Mouse (Mus musculus) frontal cortex, adult 2 months (tissue): Measurements from ENCODE around the gene Esyt2. TPM values are rescaled to one million over a fixed set of nuclear protein-coding genes. Genes with fewer than 3 reads are reported as not detected.

Experiments used
- DNase-seq, 2 experiments: peaks; one replicate each; pipeline ENCODE4 v3.0.0; 2022; ENCODE audit warnings: low spot score in 1 of 2; ENCODE audit errors: extremely low spot score in 1 of 2
- polyA plus RNA-seq: library from polyadenylated mRNA; depleted of rRNA; stranded (reverse); fragments of >200 nt; gene quantifications from 2 replicates; pipeline ENCODE4 v1.2.3, GENCODE M21; 2012

The Esyt2 gene
- polyA plus RNA-seq, 1 experiment = 21.2 TPM

DNA sequence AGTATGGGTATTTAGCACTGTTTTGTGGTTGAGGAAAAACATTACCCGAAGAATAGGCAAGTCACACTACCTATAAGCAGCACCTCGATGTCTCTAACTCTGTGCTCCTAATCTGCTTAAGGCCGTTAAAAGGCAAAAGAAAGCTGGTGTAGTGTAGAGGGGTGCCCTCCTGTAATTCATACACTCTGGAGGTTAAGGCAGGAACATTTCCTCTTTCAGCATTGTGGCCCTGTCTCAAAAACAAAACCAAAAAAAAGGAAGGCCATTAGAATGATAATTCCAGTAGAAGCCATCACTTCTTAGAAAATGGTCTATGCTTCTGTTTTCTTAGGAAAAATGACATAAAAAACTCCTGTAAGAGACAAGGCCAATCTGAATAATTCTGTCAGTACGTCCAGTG lies 70.0 kb downstream of the Esyt2 start:
- DNase-seq = no peak

DNA sequence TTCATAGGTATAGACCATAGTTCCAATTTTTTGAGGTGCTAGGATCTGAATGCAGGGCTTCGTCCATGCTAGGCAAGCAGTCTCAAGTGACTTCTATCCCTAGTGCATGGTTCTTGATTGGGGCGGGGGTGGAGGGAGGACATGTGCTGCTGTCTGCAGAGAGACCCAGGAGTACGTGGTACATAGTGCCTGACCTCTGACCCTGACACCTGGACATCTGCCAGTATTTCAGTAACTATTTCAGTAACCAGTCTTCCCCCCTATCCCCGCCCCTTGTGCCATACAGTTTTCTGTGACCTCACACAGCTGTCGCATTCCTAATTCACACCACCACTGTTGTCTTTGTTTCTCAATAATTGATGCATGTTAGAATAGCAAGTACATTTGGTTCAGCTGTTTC lies 71.4 kb downstream of the Esyt2 start:
- no peak for DNase-seq

DNA sequence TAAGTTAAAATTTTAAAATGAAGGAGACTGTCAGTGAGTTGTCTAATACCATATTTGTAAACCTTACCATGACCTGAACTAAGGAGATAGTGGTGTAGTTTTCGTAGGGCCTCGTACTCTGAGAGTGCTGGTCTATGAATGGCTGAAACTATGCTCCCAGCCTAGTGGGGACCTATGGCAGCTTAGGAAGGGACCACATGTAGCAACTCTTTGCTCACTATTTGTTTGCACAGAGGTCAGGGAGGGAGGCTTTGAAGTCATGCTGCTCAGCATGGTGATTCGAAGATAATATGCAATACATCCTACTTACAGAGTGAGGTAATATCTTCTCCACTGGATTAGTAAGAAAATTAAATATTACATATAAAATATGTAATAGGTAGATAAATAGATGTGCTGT lies 73.7 kb downstream of the Esyt2 start:
- no peak for DNase-seq

DNA sequence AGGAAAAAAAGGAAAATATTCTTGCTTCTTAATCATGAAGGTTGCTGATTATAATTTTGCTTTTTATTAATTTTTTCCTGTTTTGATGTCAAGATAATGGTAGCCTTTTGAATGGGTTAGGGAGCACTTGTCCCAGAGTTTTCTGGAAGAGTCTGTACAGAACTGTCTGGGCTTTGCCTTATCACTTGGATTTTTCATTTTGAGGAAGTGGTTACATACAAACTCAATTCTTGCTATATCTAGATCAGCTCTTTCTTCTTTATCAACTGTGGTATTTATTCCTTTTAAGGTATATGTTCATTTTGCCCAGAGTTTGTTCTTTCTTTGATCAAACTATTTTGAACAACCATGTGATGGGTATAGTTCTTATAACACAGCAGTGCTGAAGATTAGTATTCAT lies 81.1 kb downstream of the Esyt2 start:
- no peak for DNase-seq

DNA sequence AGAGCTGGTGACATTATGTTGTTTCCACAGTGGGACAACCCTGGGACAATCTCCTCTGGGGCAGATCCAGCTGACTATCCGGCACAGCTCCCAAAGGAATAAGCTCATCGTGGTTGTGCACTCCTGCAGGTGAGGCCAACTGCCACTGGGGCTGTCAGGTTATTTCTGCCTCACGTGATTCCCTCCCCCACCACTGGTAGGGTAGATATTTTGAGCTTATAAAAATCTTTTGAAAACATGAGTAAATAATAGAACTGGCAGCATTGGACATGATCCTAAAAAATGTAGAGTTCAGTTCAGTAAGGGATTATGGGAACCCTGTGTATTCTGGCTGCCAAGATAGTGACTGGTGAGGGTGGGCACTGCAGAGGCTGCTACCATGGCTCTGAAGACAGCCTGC lies 85.9 kb downstream of the Esyt2 start:
- no peak for DNase-seq

DNA sequence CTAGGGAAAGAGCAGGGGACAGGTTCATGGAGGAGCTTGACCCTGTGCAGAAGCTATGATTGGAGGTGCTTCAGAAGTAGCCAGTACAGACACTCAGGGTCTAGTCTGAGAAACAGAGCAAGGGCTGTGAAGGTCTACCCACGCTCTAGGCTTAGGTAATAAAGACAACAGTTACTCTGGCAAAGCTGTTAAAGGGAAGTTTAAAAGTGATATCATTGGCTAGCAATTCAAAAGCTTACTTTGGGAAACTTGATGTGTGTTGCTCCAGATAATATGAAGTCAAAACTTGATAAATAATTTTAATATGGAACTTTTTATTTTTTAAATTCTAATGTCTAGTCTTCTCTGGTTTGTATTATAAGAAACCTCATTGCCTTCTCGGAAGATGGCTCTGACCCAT lies 86.3 kb downstream of the Esyt2 start:
- no peak for DNase-seq

DNA sequence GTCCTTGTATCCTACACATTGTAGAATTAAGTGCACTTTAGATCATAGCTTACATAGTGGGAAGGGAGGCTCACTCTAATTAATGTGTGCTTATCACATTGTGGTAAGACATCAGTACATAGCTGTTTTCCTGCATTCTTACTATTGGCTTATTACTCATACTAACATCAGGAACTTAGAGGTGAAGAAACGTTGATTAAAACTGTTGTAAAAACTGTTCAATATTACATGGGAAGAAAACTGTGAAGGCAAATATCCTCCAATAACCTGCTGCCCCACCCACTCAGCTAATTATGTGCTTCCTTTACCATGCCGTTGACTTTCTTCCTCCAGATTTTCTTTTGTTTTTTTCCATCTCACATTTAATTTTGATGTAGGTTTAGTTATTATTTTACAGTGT lies 87.9 kb downstream of the Esyt2 start:
- DNase-seq = no peak

DNA sequence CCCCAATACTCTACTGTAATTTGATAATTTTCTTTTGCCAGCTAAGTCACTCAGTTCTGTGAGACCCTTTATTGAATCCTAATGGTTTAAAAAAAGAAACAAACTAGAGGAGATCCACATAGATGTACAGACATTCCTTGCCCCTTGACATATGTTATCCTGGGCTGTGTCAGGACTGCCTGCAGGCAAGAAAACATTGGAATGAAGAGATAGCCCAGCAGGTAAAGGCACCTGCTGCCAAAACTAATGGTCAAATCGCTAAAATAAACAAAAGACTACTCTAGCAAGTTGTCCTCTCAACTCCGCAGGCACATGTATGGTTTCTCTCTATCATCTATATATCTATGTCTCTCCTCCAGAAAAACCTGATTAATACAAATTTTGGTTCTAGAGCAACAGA lies 102.1 kb downstream of the Esyt2 start:
- no peak for DNase-seq

DNA sequence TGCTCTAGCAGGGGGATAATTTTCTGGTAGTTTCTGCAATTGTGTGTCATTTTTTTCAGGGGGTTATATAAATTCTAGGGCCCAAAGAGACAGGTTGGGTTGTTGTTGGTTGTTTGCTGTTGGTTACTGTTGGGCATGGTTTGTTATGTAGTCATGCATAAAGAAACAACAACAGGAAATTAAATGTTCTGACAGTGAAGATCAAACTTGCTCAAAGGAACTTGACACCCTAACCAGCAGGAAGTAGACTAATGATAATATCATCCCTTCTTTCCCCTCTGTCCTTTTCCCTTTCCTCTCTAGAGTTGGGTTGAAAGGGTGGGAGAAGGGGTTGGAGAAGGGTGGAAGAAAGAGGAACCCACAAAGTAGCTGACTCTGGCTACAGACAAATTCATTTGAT lies 103.0 kb downstream of the Esyt2 start:
- no peak for DNase-seq

DNA sequence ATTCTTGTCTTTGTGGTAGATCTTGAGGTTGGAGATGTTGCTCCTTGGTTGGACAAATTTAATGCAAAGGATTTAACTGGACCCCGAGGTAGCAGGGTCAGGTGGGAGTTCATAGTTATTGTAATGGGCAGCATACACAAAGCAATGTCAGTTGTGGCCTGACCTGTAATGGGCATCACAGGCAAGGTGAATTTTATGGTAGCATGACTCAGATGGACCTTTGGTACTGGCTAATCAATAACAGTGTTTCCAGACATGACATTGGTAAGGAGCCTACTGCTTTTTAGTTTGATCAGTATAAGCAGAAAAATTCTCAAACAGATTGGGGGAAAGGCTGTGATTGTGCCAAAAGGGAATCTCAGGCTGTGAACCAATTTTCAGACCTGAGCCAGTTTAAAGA lies 105.8 kb downstream of the Esyt2 start:
- DNase-seq = no peak

DNA sequence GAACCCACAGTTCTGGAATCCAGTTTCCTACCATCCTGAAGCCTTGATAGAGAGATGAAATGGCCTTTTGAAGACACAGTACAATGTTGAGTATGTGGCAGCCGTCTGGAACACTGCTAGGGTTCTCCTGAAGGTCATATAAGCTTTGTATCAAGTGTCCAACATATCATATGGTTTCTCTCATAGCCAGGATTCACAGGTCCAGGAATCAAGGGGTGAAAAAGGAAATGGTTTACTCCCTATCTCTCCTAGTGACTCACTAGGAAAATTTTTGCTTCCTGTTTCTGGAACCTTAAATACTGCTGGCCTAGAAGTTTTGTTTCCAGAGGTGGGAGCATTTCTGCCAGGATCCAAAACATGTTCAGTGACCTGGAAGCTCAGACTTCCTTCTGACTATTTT lies 108.9 kb downstream of the Esyt2 start:
- no peak for DNase-seq

DNA sequence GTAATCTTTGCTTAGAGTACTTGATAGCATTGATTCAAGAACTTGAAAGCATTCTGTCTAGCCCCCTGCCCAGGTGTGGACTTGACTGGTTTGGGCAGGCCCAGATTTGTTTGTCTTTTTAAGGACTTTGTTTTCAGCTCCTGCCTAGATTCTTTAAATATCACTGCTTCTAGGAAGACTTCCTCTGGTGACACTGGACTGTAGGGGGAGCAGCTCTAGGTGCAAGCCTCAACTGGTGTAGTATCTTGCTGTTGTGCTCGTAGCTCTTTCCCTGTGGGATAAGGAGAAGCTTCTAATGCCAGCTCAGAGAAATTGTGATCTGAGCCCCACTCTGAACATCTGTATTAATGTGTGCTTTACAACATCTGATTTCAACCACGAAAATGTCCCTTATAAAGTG lies 113.3 kb downstream of the Esyt2 start:
- DNase-seq = no peak

DNA sequence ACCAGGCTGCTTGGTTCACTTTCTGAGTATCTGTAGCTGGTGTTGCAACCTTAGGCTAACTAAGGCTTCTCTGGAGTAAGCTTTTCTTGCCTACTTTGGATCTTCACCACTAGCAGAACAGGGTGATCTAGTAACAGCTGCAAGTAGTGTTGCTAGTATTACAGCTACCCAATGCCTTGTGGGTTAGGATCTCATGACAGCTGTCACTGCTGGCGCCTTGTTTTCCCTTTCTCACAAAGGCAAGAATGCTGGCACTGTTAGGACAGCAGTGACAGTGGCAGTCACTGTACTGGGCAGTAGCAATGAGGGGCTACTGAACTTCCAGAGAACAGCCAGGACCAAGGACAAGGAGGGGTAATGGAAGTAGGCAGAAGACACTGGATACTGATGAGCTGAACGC lies 114.3 kb downstream of the Esyt2 start:
- no peak for DNase-seq

DNA sequence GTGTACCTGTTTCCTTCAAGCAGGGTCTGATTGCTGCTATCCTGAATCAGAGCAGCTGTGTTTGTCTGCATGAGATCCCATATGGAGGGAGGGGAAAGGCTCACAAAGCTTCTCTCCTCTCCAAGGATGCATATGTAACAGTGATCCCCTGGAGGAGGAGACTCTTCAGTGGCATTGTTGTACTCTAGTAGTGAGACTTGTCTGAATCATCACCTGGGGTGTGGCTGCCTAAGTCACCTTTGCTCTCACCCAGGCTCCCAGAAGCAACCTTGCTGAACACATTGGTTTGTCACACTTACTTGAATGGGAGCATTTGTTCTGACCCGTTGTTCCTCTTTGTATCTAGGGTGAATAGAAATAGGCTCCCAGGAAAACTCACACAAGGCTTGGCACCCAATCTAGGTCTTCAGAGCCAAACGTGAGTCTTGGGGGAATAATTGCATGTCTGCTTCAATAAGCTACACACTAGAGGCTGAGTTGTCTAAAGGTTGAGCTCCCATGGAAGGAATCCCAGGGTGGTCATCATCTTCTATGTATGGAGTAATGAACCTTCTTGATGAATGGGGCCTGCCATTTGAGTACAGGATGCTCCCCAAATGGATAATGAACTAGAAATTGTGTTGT lies 115.2 kb downstream of the Esyt2 start:
- DNase-seq = no peak

DNA sequence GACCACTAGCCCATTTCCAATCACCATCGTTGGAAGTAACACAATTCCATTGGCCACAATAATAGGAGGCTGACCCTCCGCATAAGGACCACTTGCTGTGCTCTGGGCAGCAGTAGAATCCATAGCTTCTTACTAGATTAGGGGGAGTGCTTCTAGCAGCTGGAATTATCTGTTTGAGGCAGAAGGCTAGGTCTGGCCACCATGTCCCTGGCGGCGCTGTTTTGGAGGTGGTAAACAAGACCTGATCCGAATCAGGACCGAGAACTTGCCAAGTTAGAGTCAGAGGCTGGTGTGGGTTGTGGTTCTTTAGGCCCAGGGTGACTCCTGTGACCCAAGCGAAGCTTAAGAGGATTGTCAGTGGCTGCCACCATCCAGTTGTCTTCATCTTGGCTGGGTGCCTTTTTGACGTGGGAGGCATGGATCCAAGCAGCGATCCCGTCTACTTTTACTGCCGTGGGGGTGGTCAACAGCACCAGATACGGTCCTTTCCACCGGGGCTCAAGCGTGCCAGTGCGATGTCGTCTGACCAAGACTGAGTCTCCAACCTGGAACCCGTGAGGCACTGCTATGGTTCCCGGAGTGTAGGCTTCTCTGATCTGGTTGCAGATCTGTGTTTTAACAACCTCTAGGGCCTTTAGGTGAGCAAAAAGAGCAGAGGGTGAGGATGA lies 123.2 kb downstream of the Esyt2 start:
- DNase-seq = peak in 1 of 2 experiments; percentile 21

DNA sequence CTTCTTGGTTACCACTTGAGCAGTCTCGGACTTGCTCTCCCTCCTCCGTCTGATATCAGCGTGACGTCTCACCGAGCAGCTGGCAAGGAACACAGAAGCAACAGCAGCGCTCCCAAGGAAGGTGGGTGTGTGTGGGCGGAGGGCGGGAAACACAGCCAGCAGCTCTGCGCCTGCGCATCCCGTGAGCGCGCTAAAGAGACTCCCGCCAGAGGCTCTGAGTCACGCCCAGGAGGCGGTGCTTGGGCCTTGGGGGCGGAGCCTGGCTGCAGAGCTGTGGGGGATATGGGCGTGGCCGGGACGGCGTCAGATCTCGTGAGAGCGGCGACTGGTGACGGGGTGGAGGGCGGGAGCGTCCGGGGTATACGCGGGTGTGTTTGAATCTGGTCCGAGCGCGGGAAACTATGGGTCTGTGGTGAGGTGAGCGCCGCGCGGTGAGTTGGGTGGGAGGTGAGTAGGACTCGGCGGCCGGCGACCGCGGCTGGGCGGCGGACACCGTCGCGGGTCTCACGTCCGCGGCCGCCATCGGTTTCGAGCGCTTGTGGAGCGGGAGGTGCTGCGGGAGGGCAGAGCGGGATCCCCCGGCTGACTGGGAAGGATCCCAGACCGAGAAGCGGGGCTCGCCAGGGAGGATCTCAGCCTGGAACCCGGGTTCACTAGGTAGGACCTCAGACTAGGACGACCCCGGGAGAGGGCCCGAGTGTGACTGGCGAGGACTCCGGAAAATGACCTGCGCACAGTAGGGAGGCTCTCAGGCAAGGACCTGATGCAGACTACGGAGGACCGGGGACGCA lies 124.2 kb downstream of the Esyt2 start, which contains the start of gene Ncapg2:
Ncapg2 (plus strand) TSS at position 358 of the 791 bp plus-strand sequence.
- peak; percentile 94 to 99 for DNase-seq

DNA sequence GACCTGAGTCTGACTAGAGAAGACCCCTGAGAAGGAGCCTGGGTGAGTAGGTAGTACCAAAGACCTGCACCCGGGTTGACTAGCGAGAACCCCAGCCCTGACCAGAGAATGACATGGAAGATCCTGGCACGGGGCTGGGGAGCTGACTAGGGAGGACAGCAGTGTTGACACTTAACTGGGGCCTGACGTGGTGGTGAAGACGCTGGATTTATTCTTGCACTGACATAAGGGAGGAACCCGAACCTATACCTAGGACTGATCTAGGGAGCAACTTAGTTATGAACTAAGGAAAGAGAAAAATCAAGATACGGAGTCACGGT lies 124.8 kb downstream of the Esyt2 start:
- no peak for DNase-seq

DNA sequence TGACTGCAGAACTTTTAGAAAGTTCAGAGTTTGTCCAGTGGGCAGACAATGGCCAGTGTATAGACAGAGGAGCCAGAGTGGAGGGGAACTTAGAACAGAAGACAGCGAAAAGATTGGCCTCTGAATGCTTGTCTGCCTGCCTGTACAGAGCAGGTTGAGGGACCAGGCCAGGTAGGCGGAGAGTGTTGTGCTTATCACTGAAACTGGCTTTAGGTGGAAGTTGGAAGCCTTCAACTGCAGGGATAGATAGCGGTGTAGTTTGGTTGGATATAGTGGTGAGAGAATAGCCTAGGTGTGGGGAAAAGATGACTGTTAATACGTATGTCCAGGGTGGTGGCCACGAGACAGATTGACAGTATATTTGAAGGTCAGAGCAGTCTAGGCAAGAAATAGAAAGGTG lies 126.9 kb downstream of the Esyt2 start:
- DNase-seq = no peak

DNA sequence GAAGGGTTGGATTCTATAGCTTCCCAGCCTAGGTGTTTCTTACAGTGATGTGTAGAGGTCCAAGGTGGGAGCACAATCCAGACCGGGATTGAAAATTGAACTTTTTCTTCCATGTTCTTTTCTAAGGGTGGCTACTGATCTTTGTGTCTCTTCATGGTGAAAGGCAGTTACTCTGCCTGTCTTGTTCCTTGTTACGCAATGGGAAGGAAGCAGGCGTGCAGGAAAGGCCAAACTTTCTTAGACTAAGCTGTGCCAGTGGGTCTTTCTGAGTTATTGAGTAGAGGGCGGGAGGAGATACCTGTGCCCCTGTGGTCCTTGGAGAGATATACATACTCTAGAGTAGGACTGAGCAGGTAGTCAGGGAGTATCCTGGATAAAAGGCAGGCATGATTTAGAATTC lies 133.9 kb downstream of the Esyt2 start:
- no peak for DNase-seq

DNA sequence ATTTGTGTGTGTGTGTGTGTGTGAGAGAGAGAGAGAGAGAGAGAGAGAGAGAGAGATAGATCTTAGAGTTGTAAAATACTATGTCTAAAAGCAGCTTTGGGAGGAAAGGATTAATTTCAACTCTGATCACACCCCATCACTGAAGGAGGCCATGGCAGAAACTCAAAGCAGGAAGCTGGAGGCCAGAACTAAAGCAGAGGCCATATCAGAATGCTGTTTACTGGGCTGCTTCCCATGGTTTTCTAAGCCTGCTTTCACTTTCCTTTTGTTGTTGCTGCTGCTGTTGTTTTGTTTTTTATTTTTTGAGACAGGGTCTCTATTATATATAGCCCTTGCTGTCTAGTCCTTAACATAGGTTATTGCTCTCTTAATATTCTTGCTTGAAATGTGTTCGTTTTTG lies 135.5 kb downstream of the Esyt2 start:
- no peak for DNase-seq

DNA sequence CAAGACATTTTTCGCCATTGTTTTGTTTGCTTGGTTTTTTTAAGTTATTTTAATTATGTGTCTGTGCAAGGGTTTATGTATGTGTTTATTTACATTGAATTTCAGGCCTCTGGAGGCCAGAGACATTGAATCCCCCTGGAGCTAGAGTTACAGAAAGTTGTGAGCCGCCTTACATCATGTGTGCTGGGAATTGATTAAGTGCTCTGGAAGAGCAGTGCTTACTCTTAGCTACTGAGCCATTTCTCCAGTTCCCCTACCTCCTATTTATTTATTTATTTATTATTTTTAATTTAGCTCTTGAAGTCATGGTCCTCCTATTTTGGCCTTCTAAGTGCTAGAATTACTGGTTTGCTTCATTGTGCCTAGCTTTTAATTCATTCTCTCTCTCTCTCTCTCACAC lies 140.7 kb downstream of the Esyt2 start:
- DNase-seq = no peak

DNA sequence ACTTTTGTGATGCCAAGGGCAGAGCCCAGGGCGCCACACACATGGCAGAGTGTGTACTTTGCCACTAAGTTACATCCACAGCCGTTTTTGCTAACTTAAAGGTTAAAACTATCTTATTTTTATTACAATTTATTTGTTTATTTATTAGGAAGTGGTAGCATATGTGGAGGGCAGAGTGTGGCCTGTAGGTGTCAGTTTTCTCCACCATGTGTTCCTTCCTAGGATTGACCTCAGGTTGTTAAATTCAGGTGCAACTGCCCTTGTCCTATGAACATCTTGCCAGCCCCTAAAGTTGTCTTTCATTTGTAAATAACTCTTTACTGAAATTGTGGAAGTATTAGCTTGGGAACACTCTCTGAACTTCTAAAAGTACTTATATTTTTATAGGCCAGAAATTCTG lies 144.4 kb downstream of the Esyt2 start:
- DNase-seq = no peak
